Mouse (Mus musculus) skeletal muscle tissue, adult 2 months (tissue): ENCODE results near the gene Mfsd6.
"Not testable (repeated sequence)": the region's sequence is repeated elsewhere in the genome, so short reads cannot be mapped to it uniquely, and the experiment has no call there.

Source experiments
- DNase-seq: peaks from one replicate; pipeline ENCODE4 v3.0.0-alpha.2; 2012; ENCODE audit warnings: low read depth, low spot score

The Mfsd6 gene

GRCm38 (mm10) chr1:52708745-52709144 is 18.5 kb downstream of the Mfsd6 start:
- no peak for DNase-seq

- no peak for DNase-seq
Observed at GRCm38 (mm10) chr1:52707030-52707429, 20.2 kb downstream of the Mfsd6 start.

GRCm38 (mm10) chr1:52702738-52703491 is 24.3 kb downstream of the Mfsd6 start:
- no peak for DNase-seq

GRCm38 (mm10) chr1:52701941-52702340 is 25.3 kb downstream of the Mfsd6 start:
- no peak for DNase-seq

GRCm38 (mm10) chr1:52694456-52694855 is 32.8 kb downstream of the Mfsd6 start:
- not testable (repeated sequence) for DNase-seq

- no peak for DNase-seq
Observed at GRCm38 (mm10) chr1:52687636-52688035, 39.6 kb downstream of the Mfsd6 start.

- DNase-seq: no peak
Observed at GRCm38 (mm10) chr1:52683550-52683949, 43.7 kb downstream of the Mfsd6 start.

GRCm38 (mm10) chr1:52676621-52677020 is 50.6 kb downstream of the Mfsd6 start:
- peak; percentile 13 for DNase-seq

GRCm38 (mm10) chr1:52675561-52676551 is 51.4 kb downstream of the Mfsd6 start:
- peak; percentile 13 for DNase-seq

- no peak for DNase-seq
Observed at GRCm38 (mm10) chr1:52669931-52670330, 57.3 kb downstream of the Mfsd6 start.

- DNase-seq: no peak
Observed at GRCm38 (mm10) chr1:52668743-52669323, 58.4 kb downstream of the Mfsd6 start.

- no peak for DNase-seq
Observed at GRCm38 (mm10) chr1:52663228-52663627, 64.0 kb downstream of the Mfsd6 start.

GRCm38 (mm10) chr1:52660765-52661164 is 66.5 kb downstream of the Mfsd6 start:
- no peak for DNase-seq

GRCm38 (mm10) chr1:52660278-52660677 is 67.0 kb downstream of the Mfsd6 start:
- DNase-seq: no peak

- no peak for DNase-seq
Observed at GRCm38 (mm10) chr1:52658160-52658559, 69.1 kb downstream of the Mfsd6 start.

- DNase-seq: peak; percentile 7
Observed at GRCm38 (mm10) chr1:52655153-52655552, 72.1 kb downstream of the Mfsd6 start.

GRCm38 (mm10) chr1:52653366-52653765 is 73.9 kb downstream of the Mfsd6 start:
- DNase-seq: peak; percentile 25

- DNase-seq: no peak
Observed at GRCm38 (mm10) chr1:52652601-52653253, 74.5 kb downstream of the Mfsd6 start.

- no peak for DNase-seq
Observed at GRCm38 (mm10) chr1:52650066-52650465, 77.2 kb downstream of the Mfsd6 start.

GRCm38 (mm10) chr1:52648153-52649027 is 78.9 kb downstream of the Mfsd6 start:
- peak; percentile 51 for DNase-seq

GRCm38 (mm10) chr1:52640736-52641135 is 86.5 kb downstream of the Mfsd6 start:
- DNase-seq: no peak
